Mouse (Mus musculus): Measurements from ENCODE around the gene Cdhr2.

The Cdhr2 gene

GRCm38 (mm10) chr13:54749864-54750411 lies 48.7 kb downstream of the Cdhr2 start, which contains the start of gene Gprin1:
Gprin1 (minus strand) TSS chr13:54749874.
- no peak for DNase-seq (ENCODE audit: low spot score in 2 of 2)

GRCm38 (mm10) chr13:54750699-54751098 lies 49.4 kb downstream of the Cdhr2 start:
- no peak for DNase-seq (ENCODE audit: low spot score in 2 of 2)

GRCm38 (mm10) chr13:54752656-54753055 lies 51.4 kb downstream of the Cdhr2 start:
- DNase-seq (ENCODE audit: low spot score in 2 of 2): no peak

GRCm38 (mm10) chr13:54753733-54754132 lies 52.5 kb downstream of the Cdhr2 start:
- DNase-seq (ENCODE audit: low spot score in 2 of 2): no peak

- DNase-seq (ENCODE audit: low spot score in 2 of 2): no peak
These were observed 53.2 kb downstream of the Cdhr2 start for GRCm38 (mm10) chr13:54754169-54755080.

GRCm38 (mm10) chr13:54755201-54755830 lies 54.1 kb downstream of the Cdhr2 start:
- DNase-seq (ENCODE audit: low spot score in 2 of 2): no peak

GRCm38 (mm10) chr13:54756156-54756712 lies 55.0 kb downstream of the Cdhr2 start:
- DNase-seq (ENCODE audit: low spot score in 2 of 2): no peak

GRCm38 (mm10) chr13:54757093-54757830 lies 56.0 kb downstream of the Cdhr2 start:
- DNase-seq (ENCODE audit: low spot score in 2 of 2): peak in 1 of 2 experiments; percentile 74

- peak; percentile 84 to 95 for DNase-seq (ENCODE audit: low spot score in 2 of 2)
These were observed 56.9 kb downstream of the Cdhr2 start for GRCm38 (mm10) chr13:54758045-54758755.

- DNase-seq (ENCODE audit: low spot score in 2 of 2): no peak
These were observed 57.7 kb downstream of the Cdhr2 start for GRCm38 (mm10) chr13:54758756-54759470.

GRCm38 (mm10) chr13:54759496-54759895 lies 58.2 kb downstream of the Cdhr2 start:
- DNase-seq (ENCODE audit: low spot score in 2 of 2): no peak

- DNase-seq (ENCODE audit: low spot score in 2 of 2): peak in 1 of 2 experiments; percentile 44
These were observed 59.0 kb downstream of the Cdhr2 start for GRCm38 (mm10) chr13:54760164-54760795.

GRCm38 (mm10) chr13:54760906-54761305 lies 59.6 kb downstream of the Cdhr2 start:
- no peak for DNase-seq (ENCODE audit: low spot score in 2 of 2)

GRCm38 (mm10) chr13:54765281-54766191 lies 64.3 kb downstream of the Cdhr2 start:
- no peak for DNase-seq (ENCODE audit: low spot score in 2 of 2)

GRCm38 (mm10) chr13:54766192-54766768 lies 65.0 kb downstream of the Cdhr2 start, which contains the start of gene Sncb:
Sncb (minus strand) TSS chr13:54766595.
- peak; percentile 77 to 82 for DNase-seq (ENCODE audit: low spot score in 2 of 2)

GRCm38 (mm10) chr13:54767012-54767411 lies 65.8 kb downstream of the Cdhr2 start:
- DNase-seq (ENCODE audit: low spot score in 2 of 2): no peak

- DNase-seq (ENCODE audit: low spot score in 2 of 2): peak in 1 of 2 experiments; percentile 56
These were observed 79.3 kb downstream of the Cdhr2 start for GRCm38 (mm10) chr13:54780592-54780991.

GRCm38 (mm10) chr13:54781086-54781485 lies 79.8 kb downstream of the Cdhr2 start:
- no peak for DNase-seq (ENCODE audit: low spot score in 2 of 2)

Data from cerebellum, postnatal 4 days (tissue).